Mouse (Mus musculus): ENCODE measurements around the gene Gm49368.

Gm49368 gene

GRCm38 (mm10) chr7:128057860-128058259, 4.6 kb upstream of the Gm49368 start:
- no peak for DNase-seq (ENCODE audit: low spot score)

DNA sequence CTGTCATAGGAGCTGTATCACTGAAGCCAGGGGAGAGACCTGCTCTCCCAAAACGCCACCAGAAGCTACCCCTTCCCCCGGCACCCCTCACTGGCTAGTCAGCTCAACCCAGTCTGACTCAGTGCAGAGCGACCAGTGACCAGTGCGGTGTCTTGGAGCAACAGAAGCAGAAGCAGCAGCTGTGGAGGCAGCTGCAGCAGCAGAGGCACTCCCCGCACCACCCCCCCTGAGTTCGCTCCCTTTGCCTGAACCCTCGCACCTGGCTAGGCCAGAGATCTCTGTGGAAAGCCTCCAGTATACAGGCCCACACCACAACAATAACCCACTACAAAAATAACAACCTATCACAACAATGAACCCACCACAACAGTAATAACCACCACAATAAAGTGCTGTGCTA, 3.9 kb upstream of the Gm49368 start:
- DNase-seq (ENCODE audit: low spot score): no peak

- no peak for DNase-seq (ENCODE audit: low spot score)
These were observed 3.4 kb upstream of the Gm49368 start for GRCm38 (mm10) chr7:128059091-128059490.

- no peak for DNase-seq (ENCODE audit: low spot score)
These were observed 813 bp downstream of the Gm49368 start for GRCm38 (mm10) chr7:128063211-128063781.

- no peak for DNase-seq (ENCODE audit: low spot score)
These were observed 3.1 kb downstream of the Gm49368 start for GRCm38 (mm10) chr7:128065547-128065946.

- DNase-seq (ENCODE audit: low spot score): no peak
These were observed 5.4 kb downstream of the Gm49368 start for GRCm38 (mm10) chr7:128067847-128068246.

- DNase-seq (ENCODE audit: low spot score): no peak
These were observed 7.4 kb downstream of the Gm49368 start for GRCm38 (mm10) chr7:128069844-128070243.

GRCm38 (mm10) chr7:128071816-128072215, 9.3 kb downstream of the Gm49368 start:
- DNase-seq (ENCODE audit: low spot score): no peak

- DNase-seq (ENCODE audit: low spot score): no peak
These were observed 17.5 kb downstream of the Gm49368 start for GRCm38 (mm10) chr7:128080012-128080411.

GRCm38 (mm10) chr7:128089141-128089540, 26.7 kb downstream of the Gm49368 start:
- DNase-seq (ENCODE audit: low spot score): no peak

DNA sequence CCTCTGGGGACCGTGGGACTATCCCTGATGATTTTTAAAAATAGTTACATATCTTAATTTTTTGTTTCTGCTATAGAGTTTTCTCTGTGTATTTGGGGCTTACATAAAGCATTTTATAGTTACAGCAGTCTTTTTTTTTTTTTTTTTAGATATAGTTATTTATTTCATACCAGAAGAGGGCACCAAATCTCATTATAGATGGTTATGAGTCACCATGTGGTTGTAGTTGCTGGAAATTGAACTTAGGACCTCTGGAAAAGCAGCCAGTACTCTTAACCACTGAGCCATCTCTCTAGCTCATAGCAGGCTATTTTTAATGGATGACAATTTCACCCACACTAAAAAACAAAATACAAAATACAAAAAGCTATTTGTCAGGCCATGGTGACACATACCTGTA, 35.7 kb downstream of the Gm49368 start:
- no peak for DNase-seq (ENCODE audit: low spot score)

DNA sequence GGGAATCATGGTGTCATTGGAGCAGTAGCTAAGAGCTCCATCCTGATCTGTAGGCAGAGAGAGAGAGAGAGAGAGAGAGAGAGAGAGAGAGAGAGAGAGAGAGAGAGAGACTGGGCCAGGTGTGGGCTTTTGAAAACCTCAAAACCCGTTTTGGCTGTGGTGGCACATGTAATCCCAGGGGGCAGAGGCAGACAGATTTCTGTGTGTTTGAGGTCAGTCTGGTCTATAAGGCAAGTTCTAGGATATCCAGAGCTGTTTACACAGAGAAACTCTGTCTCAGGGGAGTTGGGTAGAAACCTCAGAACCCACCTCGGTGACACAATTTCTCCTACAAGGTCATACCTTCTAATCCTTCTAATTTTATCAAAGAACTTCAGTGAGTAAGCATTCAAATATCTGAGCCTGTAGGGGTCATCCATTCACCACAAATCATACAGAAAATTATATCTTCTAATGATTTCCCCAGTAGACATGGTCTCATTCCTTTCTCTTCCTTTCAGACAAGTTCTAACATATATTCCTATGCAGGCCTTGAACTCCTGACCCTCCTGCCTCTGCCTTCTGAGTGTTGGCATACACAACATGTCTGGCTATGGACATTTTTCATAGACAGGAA, 38.4 kb downstream of the Gm49368 start:
- no peak for DNase-seq (ENCODE audit: low spot score)

DNA sequence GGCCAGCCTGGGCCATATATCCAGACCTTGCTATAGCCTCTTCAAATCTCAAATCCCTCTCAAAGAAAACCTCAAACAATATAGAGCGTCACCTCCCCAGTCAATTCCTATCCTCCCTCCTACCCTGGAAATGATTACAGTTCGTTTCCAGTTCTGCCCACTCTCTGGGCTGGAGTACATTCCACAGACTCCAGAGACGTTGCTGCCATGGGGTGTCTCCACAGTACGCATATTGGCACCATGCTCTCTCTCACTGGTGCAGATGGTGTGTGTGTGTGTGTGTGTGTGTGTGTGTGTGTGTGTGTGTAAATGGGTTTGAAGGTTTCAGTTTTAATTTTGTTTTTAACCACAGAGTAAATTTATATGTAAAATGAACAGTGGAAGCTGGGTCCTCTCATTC, 42.8 kb downstream of the Gm49368 start:
- DNase-seq (ENCODE audit: low spot score): no peak

- DNase-seq (ENCODE audit: low spot score): no peak
These were observed 45.0 kb downstream of the Gm49368 start for GRCm38 (mm10) chr7:128107462-128107861.

DNA sequence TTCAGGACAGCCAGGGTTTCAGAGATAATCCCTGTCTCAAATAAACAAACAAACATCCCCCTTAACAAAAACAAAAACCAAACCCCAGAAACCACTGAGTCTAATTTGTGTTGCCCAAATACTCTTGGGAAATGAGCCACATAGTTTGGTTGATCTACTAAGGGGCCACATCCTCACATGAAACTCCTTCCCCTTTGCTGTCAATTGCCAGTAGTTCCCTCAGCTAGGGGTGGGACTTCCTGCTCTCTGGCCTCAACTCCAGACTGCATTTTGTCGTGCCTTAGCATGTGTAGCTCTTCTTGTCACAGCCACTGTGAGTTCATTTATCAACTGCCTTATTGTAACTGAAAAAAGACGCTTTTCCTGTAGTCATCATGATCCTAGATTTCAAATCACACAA, 47.8 kb downstream of the Gm49368 start:
- DNase-seq (ENCODE audit: low spot score): no peak

GRCm38 (mm10) chr7:128112131-128112530, 49.6 kb downstream of the Gm49368 start:
- DNase-seq (ENCODE audit: low spot score): no peak

DNA sequence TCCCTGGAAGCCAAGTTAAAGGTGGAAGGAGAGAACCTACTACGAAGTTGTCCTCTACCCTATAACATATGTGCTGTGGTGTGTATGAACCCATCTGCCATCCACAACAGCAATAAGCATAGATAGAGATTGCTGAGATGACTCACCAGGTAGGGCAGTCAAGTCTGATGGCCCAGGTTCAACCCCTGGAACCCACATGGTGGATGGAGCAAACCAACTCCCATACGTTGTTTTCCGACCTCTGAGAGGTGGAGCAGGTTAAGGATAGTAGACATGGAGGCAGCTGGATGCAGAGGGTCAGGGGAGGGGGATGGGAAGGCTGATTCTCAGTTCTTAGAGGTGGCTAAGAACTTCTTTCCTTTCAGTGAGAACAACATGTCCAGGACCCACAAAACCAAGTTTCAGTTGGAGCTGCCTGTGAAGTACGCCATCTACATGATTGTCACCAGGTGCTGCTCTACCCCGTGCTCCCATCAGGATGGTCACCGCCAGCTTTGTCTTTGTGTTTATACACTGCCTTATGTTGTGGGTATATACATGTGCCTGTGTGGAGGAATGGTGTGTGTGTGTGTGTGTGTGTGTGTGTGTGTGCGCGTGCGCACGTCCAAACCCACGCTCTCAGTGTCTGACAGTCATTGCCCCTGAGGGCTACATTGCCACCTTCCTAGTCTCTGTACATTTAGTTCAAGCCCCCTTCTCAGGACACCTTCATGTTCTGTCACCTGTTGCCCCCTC, 52.1 kb downstream of the Gm49368 start:
- DNase-seq (ENCODE audit: low spot score): no peak

- no peak for DNase-seq (ENCODE audit: low spot score)
These were observed 52.9 kb downstream of the Gm49368 start for GRCm38 (mm10) chr7:128115211-128115958.

DNA sequence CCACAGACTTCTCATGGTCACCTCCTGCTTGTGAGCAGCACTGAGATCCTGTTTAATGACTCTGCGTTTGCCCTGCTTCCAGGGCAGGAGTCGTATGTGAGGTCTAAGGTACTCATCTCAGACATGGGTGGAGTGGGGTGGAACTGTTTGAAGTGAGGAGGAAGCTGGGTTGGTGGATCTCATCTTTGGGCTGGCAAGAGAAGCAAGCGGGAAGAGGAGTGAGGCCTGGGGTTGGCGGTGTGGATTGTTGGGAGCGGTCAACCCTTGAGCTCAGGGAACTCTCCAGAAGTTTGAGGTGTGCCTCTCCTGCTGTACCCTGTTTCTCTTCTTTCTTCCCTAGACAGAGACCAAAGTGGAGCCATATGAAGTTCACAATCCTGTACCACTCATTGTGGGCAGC, 53.9 kb downstream of the Gm49368 start:
- no peak for DNase-seq (ENCODE audit: low spot score)

- DNase-seq (ENCODE audit: low spot score): no peak
These were observed 57.4 kb downstream of the Gm49368 start for GRCm38 (mm10) chr7:128119726-128120490.

DNA sequence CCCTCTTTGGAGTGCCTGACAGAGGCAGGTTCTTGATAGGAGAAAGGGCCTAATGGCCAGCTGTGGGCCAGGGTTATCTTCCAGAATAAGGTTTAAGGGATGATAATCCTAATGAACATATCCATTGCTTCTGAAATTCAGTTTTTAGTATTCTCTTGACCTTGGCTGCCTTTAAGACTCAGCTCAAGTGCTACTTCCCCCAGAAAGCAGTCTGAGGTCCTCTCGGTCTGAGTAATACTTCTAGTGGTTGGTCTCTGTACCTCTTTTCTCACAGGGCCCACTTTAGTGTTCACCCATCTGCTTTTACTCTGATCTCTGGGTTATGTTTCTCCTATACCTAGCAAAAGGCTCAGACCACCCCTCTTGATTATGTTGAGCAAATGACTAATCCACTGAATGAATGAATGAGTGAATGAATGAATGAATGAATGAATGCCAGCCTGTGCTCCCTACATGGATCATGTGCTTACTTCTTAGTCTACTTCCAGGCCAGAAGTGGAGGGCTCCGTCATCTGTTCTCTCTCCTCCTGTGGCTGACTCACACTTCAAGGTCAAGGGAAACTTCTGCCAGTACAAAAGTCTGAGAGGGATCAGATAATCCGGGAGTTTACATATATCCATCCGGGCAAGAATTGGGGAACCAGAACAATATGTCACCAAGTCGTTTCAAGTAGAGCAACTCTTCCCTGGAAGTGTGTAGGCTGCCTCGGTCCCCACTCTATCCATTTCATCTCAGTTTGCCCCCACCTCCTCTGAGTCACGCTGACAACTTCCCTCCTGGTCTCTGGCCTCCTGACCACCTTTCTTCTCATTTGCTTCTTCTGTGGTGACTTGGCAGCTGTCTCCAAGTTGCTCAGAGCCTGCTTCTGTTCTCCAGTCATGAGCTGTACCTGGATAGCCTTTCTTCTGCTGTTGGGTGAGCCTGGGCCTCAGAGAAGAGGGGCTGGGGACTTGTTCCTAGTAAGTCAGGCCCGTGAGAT, 66.5 kb downstream of the Gm49368 start, which contains the start of gene Itgax:
Gene Itgax (plus strand): TSS at position 807 of the 980 bp plus-strand sequence.
- no peak for DNase-seq (ENCODE audit: low spot score)
